Mouse (Mus musculus) kidney, postnatal 0 days (tissue): ENCODE measurements around the gene Plekhm3. TPM values are rescaled to one million over a fixed set of nuclear protein-coding genes. Genes with fewer than 3 reads are reported as not detected.
A peak's percentile ranks its signal among the peaks of the same experiment; 100 is the strongest.

ENCODE experiments used
- ATAC-seq: fragments of 200-750 bp; cut with Nextera tagmentation; replicated peaks from 2 replicates; pipeline ENCODE4 v1.8.0; 2017; ENCODE audit warnings: low read depth, moderate number of reproducible peaks, moderate TSS enrichment, moderate library complexity; ENCODE audit not compliant: low FRiP score
- DNase-seq: peaks from one replicate; pipeline ENCODE4 v3.0.0-alpha.2; 2016; ENCODE audit warnings: low spot score
- H3K27ac ChIP-seq: fragments of 300-500 bp; sonication (generic); 2 replicates; pipeline ENCODE4 v1.5.1; 2014; ENCODE audit warnings: mild to moderate bottlenecking
- H3K27me3 ChIP-seq: fragments of 300-500 bp; sonication (generic); 2 replicates; pipeline ENCODE4 v1.6.1; 2014; ENCODE audit warnings: low read length, mixed read lengths; ENCODE audit not compliant: insufficient read depth
- H3K36me3 ChIP-seq: fragments of 300-500 bp; sonication (generic); 2 replicates; pipeline ENCODE4 v1.6.1; 2014; ENCODE audit warnings: low read length, mixed read lengths; ENCODE audit not compliant: insufficient read depth
- H3K4me1 ChIP-seq: fragments of 300-500 bp; sonication (generic); replicated peaks from 2 replicates; pipeline ENCODE4 v1.6.1; 2014; ENCODE audit warnings: antibody characterized with exemption, low read length, mixed read lengths; ENCODE audit not compliant: insufficient read depth
- H3K4me2 ChIP-seq: fragments of 300-500 bp; sonication (generic); 2 replicates; pipeline ENCODE4 v1.6.1; 2014; ENCODE audit warnings: mild to moderate bottlenecking, low read length, moderate library complexity, mixed read lengths
- H3K4me3 ChIP-seq: fragments of 300-500 bp; sonication (generic); replicated peaks from 2 replicates; pipeline ENCODE4 v1.5.1; 2014; ENCODE audit warnings: low read depth, low read length
- H3K9ac ChIP-seq: fragments of 300-500 bp; sonication (generic); 2 replicates; pipeline ENCODE4 v1.6.1; 2014; ENCODE audit warnings: low read depth, low read length
- H3K9me3 ChIP-seq: fragments of 300-500 bp; sonication (generic); replicated peaks from 2 replicates; pipeline ENCODE4 v1.6.1; 2016; ENCODE audit warnings: low read length, inconsistent platforms, mixed read lengths
- CTCF ChIP-seq: IDR thresholded peaks from 2 replicates; pipeline ENCODE4 v1.5.1; 2016; ENCODE audit warnings: antibody characterized with exemption, low read depth, mild to moderate bottlenecking, moderate library complexity
- WGBS: fragments of 180-500 bp; shearing (Covaris S2); extraction: QIAGEN DNeasy Blood & Tissue Kit; methylation state at CpG from one replicate; pipeline ENCODE4 v1.1.7; 2014; 5-methylcytosine and 5-hydroxymethylcytosine counted together
- polyA plus RNA-seq: library from polyadenylated mRNA; unstranded; fragments of >200 nt; fragmentation: Nextera tagmentation; extraction: Ambion mirVana; gene quantifications from 2 replicates; pipeline ENCODE4 v1.2.1, GENCODE M21; 2015

Plekhm3 gene
- polyA plus RNA-seq, 1 experiment from 2014 or later: 4.0 TPM

DNA sequence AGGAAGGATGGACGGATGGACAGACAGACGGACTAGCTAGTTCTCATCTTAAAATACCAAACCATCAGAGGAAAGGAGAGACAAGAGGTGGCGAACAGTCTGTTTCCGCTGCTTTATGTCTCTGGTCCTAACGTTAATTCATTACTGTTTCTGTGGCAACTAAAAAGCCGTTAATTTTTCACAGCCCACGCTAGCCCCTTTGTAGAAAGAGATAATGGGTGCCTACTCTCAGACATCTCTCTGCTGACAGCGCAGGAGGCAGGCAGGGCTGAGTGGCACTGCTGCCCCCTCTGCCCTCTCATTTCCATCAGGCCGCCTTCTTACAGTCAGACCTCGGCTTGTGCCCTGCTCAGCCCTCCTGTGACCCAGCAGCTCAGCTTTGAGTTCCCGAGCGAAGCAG is 32.3 kb downstream of the Plekhm3 start:
- Histone ChIP-seq H3K9me3 (no peaks in the 10 kb centered on the region), H3K4me2 (no peak overlapping the region), H3K27me3 (no peaks in the 10 kb centered on the region), H3K36me3 (0 out of 2 replicates have a peak, but pooled peaks cover 9% of the 10 kb centered on the region), H3K4me1 (no peaks in the 10 kb centered on the region), H3K9ac (no peak overlapping the region), H3K4me3 (no peak overlapping the region), H3K27ac (no peak overlapping the region)
- DNase-seq (no peak), ATAC-seq (no peak)
- WGBS: 63% methylated on average over 12 of the region's 12 CpGs
- no peak for TF ChIP-seq CTCF

DNA sequence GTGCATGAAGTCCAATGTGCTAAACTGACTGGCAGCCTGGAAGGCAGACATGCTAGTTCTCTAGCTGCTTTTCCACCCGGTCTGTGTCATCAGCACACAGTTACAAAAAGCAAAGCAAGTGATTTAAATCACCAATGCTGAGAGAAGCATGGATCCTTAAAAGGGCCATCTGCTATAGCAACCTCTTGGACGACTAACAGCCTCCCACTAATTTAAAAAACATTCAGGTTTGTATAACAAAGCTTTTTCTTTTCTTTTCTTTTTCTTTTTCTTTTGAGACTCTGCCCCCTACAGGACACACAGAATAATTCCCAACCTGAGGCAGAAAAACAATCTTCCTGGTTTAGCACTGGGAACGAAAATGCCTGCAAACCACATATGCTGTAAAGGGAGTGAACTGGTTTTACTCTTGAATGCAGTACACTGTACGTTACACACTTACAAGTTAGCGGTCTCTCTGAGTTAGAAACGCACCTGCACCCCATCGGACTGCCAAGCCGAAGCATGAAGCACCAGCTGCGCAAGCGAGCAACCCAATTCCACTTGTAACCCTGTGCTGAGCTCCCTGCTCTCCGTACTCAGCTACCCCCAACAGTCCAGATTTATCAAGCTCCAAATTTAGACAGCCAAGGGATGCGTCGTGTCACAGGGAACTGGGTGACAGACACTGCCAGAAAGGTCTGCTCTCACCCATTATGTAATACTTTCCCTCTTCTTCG is 37.7 kb downstream of the Plekhm3 start:
- Histone ChIP-seq H3K4me3 (no peak overlapping the region), H3K36me3 (0 out of 2 replicates have a peak, but pooled peaks cover 9% of the 10 kb centered on the region), H3K4me1 (peaks cover 3% of the 10 kb centered on the region; the same call in 1 of the 2 replicates), H3K9ac (no peak overlapping the region), H3K27ac (no peak overlapping the region), H3K27me3 (no peaks in the 10 kb centered on the region), H3K9me3 (no peaks in the 10 kb centered on the region), H3K4me2 (no peak overlapping the region)
- no peak for ATAC-seq
- peak; percentile 88 for DNase-seq
- WGBS: 55% methylated on average over 14 of the region's 14 CpGs
- peak; percentile 77 for TF ChIP-seq CTCF

GRCm38 (mm10) chr1:64917966-64918365 is 38.7 kb downstream of the Plekhm3 start:
- Histone ChIP-seq H3K36me3 (0 out of 2 replicates have a peak, but pooled peaks cover 9% of the 10 kb centered on the region), H3K4me3 (no peak overlapping the region), H3K4me2 (no peak overlapping the region), H3K27ac (no peak overlapping the region), H3K4me1 (peaks cover 3% of the 10 kb centered on the region; the same call in 1 of the 2 replicates), H3K27me3 (no peaks in the 10 kb centered on the region), H3K9me3 (no peaks in the 10 kb centered on the region), H3K9ac (no peak overlapping the region)
- TF ChIP-seq CTCF: no peak
- 85% methylated on average over 7 of the region's 7 CpGs for WGBS
- DNase-seq (no peak), ATAC-seq (no peak)

- Histone ChIP-seq H3K27me3 (no peaks in the 10 kb centered on the region), H3K4me2 (no peak overlapping the region), H3K9ac (no peak overlapping the region), H3K4me3 (no peak overlapping the region), H3K27ac (no peak overlapping the region), H3K36me3 (0 out of 2 replicates have a peak, but pooled peaks cover 7% of the 10 kb centered on the region), H3K9me3 (no peaks in the 10 kb centered on the region), H3K4me1 (peaks cover 3% of the 10 kb centered on the region; the same call in 1 of the 2 replicates)
- ATAC-seq: no peak
- no peak for DNase-seq
- 48% methylated on average over 5 of the region's 5 CpGs for WGBS
- TF ChIP-seq CTCF: no peak
Observed at GRCm38 (mm10) chr1:64916884-64917507, 39.6 kb downstream of the Plekhm3 start.

GRCm38 (mm10) chr1:64914356-64914755 is 42.3 kb downstream of the Plekhm3 start:
- H3K4me2 ChIP-seq: no peak overlapping the region
- no peak overlapping the region for H3K4me3 ChIP-seq
- ATAC-seq (no peak), DNase-seq (no peak)
- no peaks in the 10 kb centered on the region for H3K36me3 ChIP-seq
- 89% methylated on average over 3 of the region's 3 CpGs for WGBS
- H3K27ac ChIP-seq: no peak overlapping the region
- peaks cover 3% of the 10 kb centered on the region; the same call in 1 of the 2 replicates for H3K4me1 ChIP-seq
- no peaks in the 10 kb centered on the region for H3K27me3 ChIP-seq
- no peak for TF ChIP-seq CTCF
- H3K9me3 ChIP-seq: no peaks in the 10 kb centered on the region
- H3K9ac ChIP-seq: no peak overlapping the region

- WGBS: 94% methylated on average over 2 of the region's 2 CpGs
- H3K4me2 ChIP-seq: no peak overlapping the region
Observed at GRCm38 (mm10) chr1:64907740-64908139, 48.9 kb downstream of the Plekhm3 start.

More at GRCm38 (mm10) chr1:64907740-64908139, 48.9 kb downstream of the Plekhm3 start:
- H3K4me1 ChIP-seq: no peaks in the 10 kb centered on the region
- no peak overlapping the region for H3K9ac ChIP-seq
- TF ChIP-seq CTCF: no peak
- no peaks in the 10 kb centered on the region for H3K36me3 ChIP-seq
- ATAC-seq (no peak), DNase-seq (no peak)
- no peak overlapping the region for H3K4me3 ChIP-seq
- no peaks in the 10 kb centered on the region for H3K9me3 ChIP-seq
- no peaks in the 10 kb centered on the region for H3K27me3 ChIP-seq
- no peak overlapping the region for H3K27ac ChIP-seq
